Mouse (Mus musculus) skeletal muscle tissue, adult 2 months (tissue): ENCODE data around the gene Dgcr8.

Source experiments
- DNase-seq: peaks from one replicate; pipeline ENCODE4 v3.0.0-alpha.2; 2012; ENCODE audit warnings: low read depth, low spot score

The Dgcr8 gene

DNA sequence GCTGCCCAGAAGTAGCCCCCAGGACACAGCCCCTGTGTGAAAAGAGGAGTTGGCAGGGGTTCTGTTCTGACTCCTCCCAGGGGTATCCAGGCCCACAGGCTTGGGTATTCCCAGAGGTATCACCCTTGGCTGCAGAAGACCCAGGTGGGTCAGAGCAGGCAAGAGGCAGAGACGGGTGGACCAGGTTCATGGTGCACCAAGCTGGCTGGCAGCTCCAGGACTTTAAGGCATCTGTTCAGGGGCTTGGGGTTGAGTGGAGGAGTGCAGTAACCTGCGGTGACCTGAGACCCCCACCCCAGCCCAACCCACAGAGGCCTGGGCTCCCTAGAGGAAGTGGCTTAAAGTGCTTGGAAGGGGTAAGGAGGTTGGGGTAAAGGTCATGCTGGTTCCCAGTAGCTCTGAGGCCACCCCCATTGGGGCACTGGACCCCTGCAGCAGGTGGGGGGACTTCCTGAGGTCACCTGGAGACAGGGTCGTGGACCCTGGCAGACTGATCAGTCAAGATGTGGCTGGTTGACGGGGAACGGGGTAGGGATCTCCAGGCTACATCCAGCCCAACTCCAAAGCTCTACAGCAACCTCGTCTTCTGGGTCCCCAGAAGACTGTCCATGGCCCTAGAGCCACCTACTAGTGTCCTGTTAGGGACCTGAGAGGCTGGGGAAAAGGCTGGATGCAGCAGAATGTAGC is 68.0 kb downstream of the Dgcr8 start:
- DNase-seq, result no peak

DNA sequence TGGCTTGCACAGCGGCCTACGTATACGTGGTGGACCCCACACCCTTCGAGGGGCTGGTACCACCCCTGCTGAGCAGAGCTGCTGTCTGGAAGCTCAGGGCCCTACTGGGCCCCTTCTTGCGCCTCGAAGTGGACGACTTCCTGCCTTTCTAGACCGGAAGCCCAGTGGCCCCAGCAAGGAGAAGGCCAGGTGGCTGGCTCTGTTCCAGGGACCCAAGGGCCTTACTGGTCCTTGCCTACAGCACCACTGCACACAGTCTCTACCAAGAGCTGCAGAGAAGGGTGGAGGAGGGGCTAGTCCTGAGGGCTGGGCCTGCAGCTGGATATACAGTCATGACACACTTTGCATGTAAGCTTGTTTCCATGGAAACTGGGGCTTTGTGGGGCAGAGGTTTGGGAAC is 69.0 kb downstream of the Dgcr8 start:
- no peak for DNase-seq

DNA sequence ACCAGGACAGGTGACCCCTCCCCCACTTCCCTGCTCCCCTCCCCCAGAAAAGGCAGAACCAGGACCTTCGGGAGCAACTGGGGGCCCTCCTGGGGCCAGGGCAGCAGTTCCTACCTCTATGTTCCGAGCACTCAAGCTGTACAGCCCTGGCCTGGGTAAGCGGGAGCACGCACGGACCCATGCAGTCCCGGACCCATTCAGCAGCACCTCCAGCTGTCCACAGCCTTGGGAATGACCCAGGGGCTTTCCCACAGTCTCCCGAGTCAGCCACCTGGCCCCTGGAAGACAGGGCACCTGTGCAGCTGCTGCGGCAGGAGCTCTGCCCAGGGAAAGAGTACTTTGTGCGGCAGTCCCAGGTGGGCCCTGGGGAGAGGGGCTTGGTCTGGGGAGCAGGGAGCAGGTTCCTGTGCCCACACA is 70.5 kb downstream of the Dgcr8 start:
- no peak for DNase-seq

DNA sequence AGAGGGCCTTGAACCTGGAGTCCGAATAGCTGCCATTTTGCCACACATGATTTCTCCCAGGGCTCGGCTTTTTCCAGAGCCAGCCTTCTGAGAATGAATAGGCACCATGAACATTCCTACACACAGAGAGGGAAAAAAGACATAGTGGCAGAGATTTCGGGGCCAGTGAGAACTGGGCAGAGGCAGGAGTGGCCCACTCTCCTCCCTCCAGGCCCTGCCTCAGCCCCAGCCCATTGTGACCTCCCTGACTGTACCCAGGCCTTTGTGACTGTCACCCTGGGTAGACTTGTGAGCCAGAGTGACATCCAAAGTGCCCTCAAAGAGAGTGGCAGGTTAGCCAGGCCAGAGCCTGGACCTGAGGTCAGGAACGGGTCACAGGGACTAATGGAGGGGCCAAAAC is 71.5 kb downstream of the Dgcr8 start, which contains the start of gene Ccdc188:
Ccdc188 (plus strand) TSS at position 301 of the 400 bp plus-strand sequence.
- no peak for DNase-seq

DNA sequence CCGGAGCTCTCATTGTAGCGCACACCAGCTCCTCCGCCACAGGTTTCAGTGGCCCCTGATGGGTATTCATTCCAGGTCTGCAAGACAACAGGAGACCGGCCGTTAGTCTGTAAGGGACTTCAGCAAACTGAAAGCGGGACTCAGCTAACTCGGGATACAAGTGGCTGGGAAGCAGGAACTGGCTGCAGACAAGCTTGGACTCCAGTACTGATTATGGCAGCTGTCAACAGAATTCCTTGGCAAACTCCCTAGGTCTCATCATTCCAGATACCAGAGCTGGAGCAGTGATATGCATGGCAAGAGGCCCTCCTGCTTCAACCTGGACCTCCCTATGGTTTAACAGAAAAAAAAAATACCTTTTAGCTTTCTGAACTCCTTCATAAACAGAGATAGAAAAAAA is 74.2 kb downstream of the Dgcr8 start:
- no peak for DNase-seq

DNA sequence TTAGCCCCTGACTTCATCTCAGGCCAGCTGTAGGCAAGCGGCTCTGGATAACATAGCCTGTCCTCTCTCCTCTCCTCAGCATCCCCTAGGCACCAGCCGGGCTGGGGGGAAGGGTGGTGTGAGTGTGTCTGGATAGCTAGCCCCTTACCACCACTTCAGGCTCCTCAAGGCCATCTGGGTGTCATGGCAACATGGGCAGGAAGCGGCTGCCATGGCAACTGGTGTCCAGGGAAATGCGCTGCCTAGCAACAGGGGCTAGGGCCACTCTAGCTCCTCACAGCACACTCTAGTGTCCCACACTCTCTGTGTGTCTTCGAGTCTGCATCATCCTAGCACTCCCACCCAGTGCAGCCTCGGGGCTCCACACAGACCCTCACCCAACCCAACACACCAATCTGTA is 75.4 kb downstream of the Dgcr8 start:
- no peak for DNase-seq

DNA sequence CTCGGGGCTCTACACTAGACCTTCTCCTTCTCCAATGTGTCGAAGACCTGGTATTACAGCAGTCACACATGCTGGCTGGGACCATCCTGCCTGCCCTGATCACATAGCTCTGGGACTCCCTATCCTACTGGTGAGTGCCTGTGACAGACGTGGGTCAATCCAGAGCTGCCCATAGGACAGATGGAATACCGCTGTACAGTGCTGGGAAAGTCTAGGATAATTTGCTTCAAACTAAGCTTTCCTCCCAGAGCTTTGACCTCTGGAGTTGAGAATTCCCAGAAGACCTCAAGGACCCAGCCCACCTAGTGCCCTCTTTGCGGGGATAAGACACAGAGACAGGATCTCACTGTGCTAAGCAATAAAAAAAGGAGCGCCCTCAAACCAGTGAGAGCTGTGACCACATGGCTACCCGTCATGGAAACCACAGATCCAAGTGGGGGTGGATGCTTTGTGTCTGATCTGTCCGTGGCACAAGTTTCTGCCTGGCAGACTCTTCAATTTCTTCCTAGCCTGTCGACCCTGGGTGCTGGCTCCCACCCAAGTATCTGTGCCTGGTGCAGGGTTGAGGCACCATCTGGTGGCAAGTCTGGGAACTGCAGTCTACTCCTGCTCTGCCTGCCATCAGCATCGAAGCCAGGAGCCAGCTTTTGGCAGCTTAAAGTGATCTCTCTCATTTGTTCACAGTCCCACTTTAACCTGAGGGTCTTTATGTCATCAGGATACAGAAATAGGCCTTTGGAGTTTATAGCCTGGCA is 77.5 kb downstream of the Dgcr8 start:
- peak; percentile 74 for DNase-seq

DNA sequence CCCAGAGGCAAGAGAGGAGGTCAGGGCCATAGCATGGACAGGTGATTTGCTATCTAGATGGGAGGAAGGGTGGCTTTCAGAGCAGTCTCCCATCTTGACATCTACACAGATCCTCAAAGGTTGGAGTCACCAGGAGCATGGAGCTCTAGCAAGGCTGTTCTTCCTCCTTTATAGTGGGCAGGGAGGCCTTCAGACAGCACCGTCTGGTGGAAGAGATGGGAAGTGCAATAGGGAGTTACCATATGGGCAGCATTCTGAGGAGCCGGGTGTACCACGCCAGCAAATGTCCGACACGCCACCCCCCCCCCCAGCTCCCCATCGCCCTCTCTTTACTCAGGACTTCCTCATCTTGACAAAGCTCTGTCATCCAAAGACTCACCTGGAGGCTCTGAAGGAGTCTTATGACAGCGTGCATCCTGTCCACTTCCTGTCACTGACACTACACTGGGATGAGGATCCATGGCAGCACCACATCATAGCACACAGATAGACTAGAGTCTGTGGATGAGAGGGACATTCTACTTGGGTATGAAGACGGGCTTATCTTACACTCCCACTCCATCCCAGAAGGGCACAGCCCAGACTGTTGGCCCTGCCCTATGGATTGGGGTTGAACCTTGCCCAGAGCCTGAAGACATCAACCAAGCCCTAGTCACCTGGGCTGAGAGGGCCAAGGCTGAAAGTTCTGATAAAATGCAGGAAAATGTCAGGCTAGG is 78.2 kb downstream of the Dgcr8 start:
- DNase-seq, result no peak
